Mouse (Mus musculus): Measurements from ENCODE around the gene Oxct2b. TPM values are rescaled to one million over a fixed set of nuclear protein-coding genes. Genes with fewer than 3 reads are reported as not detected.
"Not testable (repeated sequence)": the region's sequence is repeated elsewhere in the genome, so short reads cannot be mapped to it uniquely, and the experiment has no call there.

The Oxct2b gene
- total and polyA plus RNA-seq, 3 experiments: 0.10 TPM; not detected in 2

DNA sequence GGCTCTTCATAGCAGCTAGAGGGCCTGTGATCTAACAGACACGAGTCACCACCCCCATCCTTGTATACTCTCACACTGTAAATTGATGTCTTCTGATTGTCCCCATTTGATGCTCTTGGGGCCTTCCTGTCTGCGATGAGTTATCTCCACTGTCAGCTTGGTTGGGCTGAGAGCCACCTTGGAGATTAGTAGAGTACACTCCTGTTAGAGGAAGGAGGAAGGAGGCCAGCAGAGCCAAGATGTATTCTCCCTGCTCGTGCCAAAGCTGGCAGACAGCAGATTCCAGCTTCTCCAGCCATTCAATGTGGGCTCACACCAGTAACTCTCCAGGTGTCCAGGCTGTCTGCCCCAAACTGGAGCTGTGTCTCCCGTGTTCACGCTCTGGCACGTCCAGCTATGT is 44.5 kb downstream of the Oxct2b start:
- Histone ChIP-seq H3K4me3 (no peak overlapping the region), H3K9ac (ENCODE audit: low read depth, low read length) (no peak overlapping the region), H3K4me1 (ENCODE audit: control insufficient read depth, insufficient read depth, low read length) (no peaks in the 10 kb centered on the region), H3K27ac (no peak overlapping the region), H3K36me3 (ENCODE audit: control insufficient read depth, insufficient read depth, low read length) (no peaks in the 10 kb centered on the region), H3K79me2 (replicated peaks; ENCODE audit: control insufficient read depth, insufficient read depth, low read length) (no peaks in the 10 kb centered on the region), H3K27me3 (ENCODE audit: control insufficient read depth, insufficient read depth, low read length) (no peaks in the 10 kb centered on the region)
- 74% methylated on average over 6 of the region's 6 CpGs for WGBS
- no peak for DNase-seq
- TF ChIP-seq POLR2A (IDR thresholded peaks at IDR 0.05; ENCODE audit: insufficient read depth, low read depth, low read length) (no peak), EP300 (IDR thresholded peaks at IDR 0.05; ENCODE audit: insufficient read depth, low read depth, low read length) (no peak), CTCF (IDR thresholded peaks at IDR 0.05) (no peak)
- intact Hi-C loops (cut with DNase I): no loop called here

DNA sequence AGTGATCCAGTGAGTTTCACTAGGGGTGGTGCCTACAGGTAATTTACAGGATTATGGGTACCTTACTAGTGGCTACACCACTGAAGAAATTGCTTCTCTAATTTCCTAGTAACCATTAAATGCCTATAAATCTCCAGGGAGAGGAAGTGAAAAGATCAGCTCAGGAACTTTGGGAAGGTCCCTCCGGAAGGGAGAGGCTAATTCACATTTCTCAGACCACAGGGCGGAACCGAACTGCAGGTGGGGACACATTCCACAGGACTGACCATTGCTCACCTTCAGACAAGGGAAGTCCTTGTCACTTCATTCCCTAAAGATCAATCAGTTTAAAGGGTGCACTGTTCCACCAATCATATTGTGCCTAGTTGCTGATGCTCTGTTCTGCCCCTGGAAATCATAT is 45.2 kb downstream of the Oxct2b start:
- WGBS: 80% methylated on average over 3 of the region's 3 CpGs
- intact Hi-C loops (cut with DNase I): not testable (repeated sequence)

DNA sequence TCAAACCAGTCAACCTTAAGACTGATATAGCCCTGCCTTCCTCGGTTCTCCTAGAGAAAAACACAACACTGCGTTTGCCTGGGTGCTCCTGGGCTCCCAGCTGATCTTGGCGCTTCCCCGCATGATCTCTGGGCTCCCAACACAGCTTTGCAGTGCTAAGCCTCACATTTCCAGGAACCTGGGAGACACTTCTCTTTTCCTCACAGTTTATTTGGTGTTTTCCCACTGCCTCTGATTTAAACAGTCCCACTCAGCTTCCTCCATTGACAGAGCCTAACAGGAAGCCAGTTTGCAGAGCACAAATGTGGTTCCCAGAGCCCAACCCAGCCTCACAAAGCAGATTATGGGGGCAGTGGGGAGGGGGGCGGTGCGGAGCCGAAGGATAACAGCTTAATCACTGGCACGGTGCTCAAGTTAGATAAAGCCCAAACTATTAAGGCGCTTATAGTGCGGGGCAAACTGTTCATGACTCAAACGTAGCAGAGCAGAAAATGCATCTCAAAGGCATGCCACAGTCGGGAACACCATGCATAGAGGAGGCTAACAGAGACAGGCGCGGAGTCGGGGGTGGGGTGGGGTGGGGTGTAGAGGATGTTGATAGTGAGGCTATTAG is 46.3 kb downstream of the Oxct2b start:
- 15% methylated on average over 15 of the region's 15 CpGs for WGBS
- no peak overlapping the region for H3K4me3 ChIP-seq
- no peaks in the 10 kb centered on the region for H3K36me3 ChIP-seq (ENCODE audit: control insufficient read depth, insufficient read depth, low read length)
- no peaks in the 10 kb centered on the region for H3K79me2 ChIP-seq (replicated peaks; ENCODE audit: control insufficient read depth, insufficient read depth, low read length)
- TF ChIP-seq POLR2A (IDR thresholded peaks at IDR 0.05; ENCODE audit: insufficient read depth, low read depth, low read length) (no peak), CTCF (IDR thresholded peaks at IDR 0.05) (no peak), EP300 (IDR thresholded peaks at IDR 0.05; ENCODE audit: insufficient read depth, low read depth, low read length) (no peak)
- H3K4me1 ChIP-seq (ENCODE audit: control insufficient read depth, insufficient read depth, low read length): no peaks in the 10 kb centered on the region
- H3K27me3 ChIP-seq (ENCODE audit: control insufficient read depth, insufficient read depth, low read length): no peaks in the 10 kb centered on the region
- intact Hi-C loops (cut with DNase I): no loop called here
- H3K9ac ChIP-seq (ENCODE audit: low read depth, low read length): no peak overlapping the region
- H3K27ac ChIP-seq: no peak overlapping the region
- no peak for DNase-seq

More for the DNA sequence above, 45.2 kb downstream of the Oxct2b start:
- not testable (repeated sequence) for H3K36me3 ChIP-seq (ENCODE audit: control insufficient read depth, insufficient read depth, low read length); H3K79me2 ChIP-seq (replicated peaks; ENCODE audit: control insufficient read depth, insufficient read depth, low read length); H3K27ac ChIP-seq; H3K9ac ChIP-seq (ENCODE audit: low read depth, low read length); H3K4me3 ChIP-seq; H3K4me1 ChIP-seq (ENCODE audit: control insufficient read depth, insufficient read depth, low read length); DNase-seq; H3K27me3 ChIP-seq (ENCODE audit: control insufficient read depth, insufficient read depth, low read length)

DNA sequence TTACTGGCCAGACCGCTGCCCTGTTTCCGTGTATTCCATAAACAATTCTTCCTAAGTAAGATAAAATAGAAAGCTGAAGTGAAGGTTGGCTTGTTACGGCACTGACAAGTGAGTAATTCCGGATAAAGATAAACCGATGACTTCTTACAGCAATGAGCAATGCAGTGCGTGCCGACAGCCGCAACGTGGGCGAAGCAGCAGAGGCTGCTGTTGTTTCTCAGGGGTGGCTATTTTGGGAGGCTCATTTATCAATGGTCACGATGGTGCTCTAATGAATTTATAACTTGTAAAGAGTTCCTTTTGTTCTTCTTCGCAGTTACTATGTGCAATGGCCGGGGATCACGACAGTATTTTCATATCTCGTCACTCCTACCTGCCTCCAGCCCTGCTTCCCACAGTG is 48.1 kb downstream of the Oxct2b start:
- TF ChIP-seq CTCF (IDR thresholded peaks at IDR 0.05) (0 out of 2 replicates have a peak, but pooled peaks have one; percentile 22), POLR2A (IDR thresholded peaks at IDR 0.05; ENCODE audit: insufficient read depth, low read depth, low read length) (no peak), EP300 (IDR thresholded peaks at IDR 0.05; ENCODE audit: insufficient read depth, low read depth, low read length) (no peak)
- Histone ChIP-seq H3K27ac (no peak overlapping the region), H3K36me3 (ENCODE audit: control insufficient read depth, insufficient read depth, low read length) (no peaks in the 10 kb centered on the region), H3K27me3 (ENCODE audit: control insufficient read depth, insufficient read depth, low read length) (no peaks in the 10 kb centered on the region), H3K79me2 (replicated peaks; ENCODE audit: control insufficient read depth, insufficient read depth, low read length) (no peaks in the 10 kb centered on the region), H3K9ac (ENCODE audit: low read depth, low read length) (no peak overlapping the region), H3K4me1 (ENCODE audit: control insufficient read depth, insufficient read depth, low read length) (no peaks in the 10 kb centered on the region), H3K4me3 (no peak overlapping the region)
- intact Hi-C loops (cut with DNase I): no loop called here
- no peak for DNase-seq
- 43% methylated on average over 15 of the region's 15 CpGs for WGBS

Other genes with a start within 250 kb of the Oxct2b start
- 10 to 100 TPM; 48.4 to 53.4 TPM for gene Cap1, start 230.2 kb upstream of the Oxct2b start, total RNA-seq (2021)
- 38.3 and 42.8 TPM in 2 replicates for gene Cap1, start 230.2 kb upstream of the Oxct2b start, polyA plus RNA-seq (2012; rRNA removed)
- under 1 TPM; 0.23 to 0.39 TPM for gene Mfsd2a, start 155.1 kb upstream of the Oxct2b start, total RNA-seq (2021)
- 0.12 TPM in 1 of 2 replicates, not detected in the other for gene Mfsd2a, start 155.1 kb upstream of the Oxct2b start, polyA plus RNA-seq (2012; rRNA removed)
- gene Mycl, start 120.6 kb upstream of the Oxct2b start, total RNA-seq (2021): under 1 TPM; 0.10 to 0.18 TPM
- 0.20 and 0.64 TPM in 2 replicates for gene Mycl, start 120.6 kb upstream of the Oxct2b start, polyA plus RNA-seq (2012; rRNA removed)
- gene Trit1, start 99.7 kb upstream of the Oxct2b start, total RNA-seq (2021): 1 to 10 TPM; 5.4 to 5.5 TPM
- gene Trit1, start 99.7 kb upstream of the Oxct2b start, polyA plus RNA-seq (2012; rRNA removed): 2.4 and 2.8 TPM in 2 replicates
- not detected for gene Bmp8b, start 11.1 kb upstream of the Oxct2b start, total RNA-seq (2021)
- not detected in 2 replicates for gene Bmp8b, start 11.1 kb upstream of the Oxct2b start, polyA plus RNA-seq (2012; rRNA removed)
- 10 to 100 TPM; 23.6 to 23.8 TPM for gene Ppie, start 23.7 kb downstream of the Oxct2b start, total RNA-seq (2021)
- 14.4 and 18.7 TPM in 2 replicates for gene Ppie, start 23.7 kb downstream of the Oxct2b start, polyA plus RNA-seq (2012; rRNA removed)
- under 1 TPM; 0.09 to 0.10 TPM for gene Hpcal4, start 67.0 kb downstream of the Oxct2b start, total RNA-seq (2021)
- gene Hpcal4, start 67.0 kb downstream of the Oxct2b start, polyA plus RNA-seq (2012; rRNA removed): 0.35 and 0.38 TPM in 2 replicates
- gene Nt5c1a, start 85.2 kb downstream of the Oxct2b start, total RNA-seq (2021): 10 to 100 TPM; 50.8 to 57.6 TPM
- 19.6 and 41.6 TPM in 2 replicates for gene Nt5c1a, start 85.2 kb downstream of the Oxct2b start, polyA plus RNA-seq (2012; rRNA removed)
- gene Heyl, start 117.3 kb downstream of the Oxct2b start, total RNA-seq (2021): 10 to 100 TPM; 15.8 to 16.5 TPM
- 16.8 and 21.3 TPM in 2 replicates for gene Heyl, start 117.3 kb downstream of the Oxct2b start, polyA plus RNA-seq (2012; rRNA removed)
- 100 to 1,000 TPM; 336 to 376 TPM for gene Pabpc4, start 146.1 kb downstream of the Oxct2b start, total RNA-seq (2021)
- gene Pabpc4, start 146.1 kb downstream of the Oxct2b start, polyA plus RNA-seq (2012; rRNA removed): 207 and 299 TPM in 2 replicates
- not detected for gene Oxct2a, start 207.4 kb downstream of the Oxct2b start, total RNA-seq (2021)
- 0.06 TPM in 1 of 2 replicates, not detected in the other for gene Oxct2a, start 207.4 kb downstream of the Oxct2b start, polyA plus RNA-seq (2012; rRNA removed)
- not detected for gene Bmp8a, start 227.0 kb downstream of the Oxct2b start, total RNA-seq (2021)
- not detected in 2 replicates for gene Bmp8a, start 227.0 kb downstream of the Oxct2b start, polyA plus RNA-seq (2012; rRNA removed)